Mouse (Mus musculus): Measurements from ENCODE around the gene Casq1. TPM values are rescaled to one million over a fixed set of nuclear protein-coding genes. Genes with fewer than 3 reads are reported as not detected.
"Not testable (repeated sequence)": the region's sequence is repeated elsewhere in the genome, so short reads cannot be mapped to it uniquely, and the experiment has no call there.

Gene Casq1
- total RNA-seq (2021), result 10 to 100 TPM; 12.6 to 18.0 TPM

- intact Hi-C loops (cut with DNase I), result loop anchor here (5.0 kb wide), 1 partner anchor 93 kb away; no protein-coding TSS in a partner anchor
- no peak for DNase-seq (ENCODE audit: low spot score)
Measured at GRCm38 (mm10) chr1:172219451-172220406, at the start of gene Casq1. Casq1 (minus strand) TSS chr1:172219868.

- intact Hi-C loops (cut with DNase I), result no loop called here
Measured at GRCm38 (mm10) chr1:172261477-172262078, 41.9 kb upstream of the Casq1 start, which contains the start of gene Igsf8. Igsf8 (plus strand) TSS chr1:172261641.

GRCm38 (mm10) chr1:172258314-172258713 lies 38.6 kb upstream of the Casq1 start, which contains the start of gene Atp1a4:
Atp1a4 (minus strand) TSS chr1:172258414.
- no peak for DNase-seq (ENCODE audit: low spot score)
- intact Hi-C loops (cut with DNase I), result no loop called here

More at GRCm38 (mm10) chr1:172261477-172262078, 41.9 kb upstream of the Casq1 start, which contains the start of gene Igsf8:
- no peak for DNase-seq (ENCODE audit: low spot score)

- no peak for DNase-seq (ENCODE audit: low spot score)
- intact Hi-C loops (cut with DNase I), result loop anchor here (5.0 to 10.0 kb wide), 3 partner anchors 100 to 203 kb away; partner anchors contain the start of gene Dcaf8
Measured at GRCm38 (mm10) chr1:172247679-172248078, 28.0 kb upstream of the Casq1 start.

- intact Hi-C loops (cut with DNase I), result loop anchor here (5.0 to 10.0 kb wide), 3 partner anchors 100 to 202 kb away; partner anchors contain the start of gene Dcaf8
- no peak for DNase-seq (ENCODE audit: low spot score)
Measured at GRCm38 (mm10) chr1:172247216-172247615, 27.5 kb upstream of the Casq1 start.

GRCm38 (mm10) chr1:172244645-172245044 lies 25.0 kb upstream of the Casq1 start:
- intact Hi-C loops (cut with DNase I), result loop anchor here (2.0 to 10.0 kb wide), 4 partner anchors 82 to 200 kb away; partner anchors contain the start of gene Dcaf8
- not testable (repeated sequence) for DNase-seq (ENCODE audit: low spot score)

- intact Hi-C loops (cut with DNase I), result loop anchor here (2.0 to 10.0 kb wide), 4 partner anchors 21 to 199 kb away; no protein-coding TSS in a partner anchor
- DNase-seq (ENCODE audit: low spot score), result no peak
Measured at GRCm38 (mm10) chr1:172243547-172244205, 24.0 kb upstream of the Casq1 start.

GRCm38 (mm10) chr1:172242401-172242800 lies 22.7 kb upstream of the Casq1 start:
- intact Hi-C loops (cut with DNase I), result loop anchor here (2.0 to 10.0 kb wide), 3 partner anchors 20 to 198 kb away; no protein-coding TSS in a partner anchor
- DNase-seq (ENCODE audit: low spot score), result no peak

GRCm38 (mm10) chr1:172240945-172241708 lies 21.5 kb upstream of the Casq1 start:
- DNase-seq (ENCODE audit: low spot score), result no peak
- intact Hi-C loops (cut with DNase I), result loop anchor here (10.0 kb wide), 1 partner anchor 196 kb away; no protein-coding TSS in a partner anchor

- intact Hi-C loops (cut with DNase I), result no loop called here
- DNase-seq (ENCODE audit: low spot score), result no peak
Measured at GRCm38 (mm10) chr1:172229215-172229614, 9.5 kb upstream of the Casq1 start.

GRCm38 (mm10) chr1:172228209-172228608 lies 8.5 kb upstream of the Casq1 start:
- no peak for DNase-seq (ENCODE audit: low spot score)
- intact Hi-C loops (cut with DNase I), result no loop called here

- no peak for DNase-seq (ENCODE audit: low spot score)
- intact Hi-C loops (cut with DNase I), result loop anchor here (2.0 kb wide), 1 partner anchor 21 kb away; no protein-coding TSS in a partner anchor
Measured at GRCm38 (mm10) chr1:172221297-172222063, 1.8 kb upstream of the Casq1 start.

GRCm38 (mm10) chr1:172220414-172220813 lies 746 bp upstream of the Casq1 start:
- DNase-seq (ENCODE audit: low spot score), result peak; percentile 77
- intact Hi-C loops (cut with DNase I), result no loop called here

GRCm38 (mm10) chr1:172218164-172218910 lies 1.3 kb downstream of the Casq1 start:
- no peak for DNase-seq (ENCODE audit: low spot score)
- intact Hi-C loops (cut with DNase I), result loop anchor here (5.0 kb wide), 1 partner anchor 94 kb away; no protein-coding TSS in a partner anchor

GRCm38 (mm10) chr1:172217148-172217547 lies 2.5 kb downstream of the Casq1 start:
- DNase-seq (ENCODE audit: low spot score), result peak; percentile 92
- intact Hi-C loops (cut with DNase I), result loop anchor here (1.0 to 5.0 kb wide), 2 partner anchors 10 to 95 kb away; no protein-coding TSS in a partner anchor

GRCm38 (mm10) chr1:172214748-172215147 lies 4.9 kb downstream of the Casq1 start:
- no peak for DNase-seq (ENCODE audit: low spot score)
- intact Hi-C loops (cut with DNase I), result loop anchor here (1.0 to 5.0 kb wide), 2 partner anchors 52 to 98 kb away; no protein-coding TSS in a partner anchor

- DNase-seq (ENCODE audit: low spot score), result no peak
- intact Hi-C loops (cut with DNase I), result loop anchor here (1.0 kb wide), 1 partner anchor 51 kb away; no protein-coding TSS in a partner anchor
Measured at GRCm38 (mm10) chr1:172213771-172214170, 5.9 kb downstream of the Casq1 start.

All from heart, postnatal 25 days (tissue).